Mouse (Mus musculus): ENCODE data around the gene Fam76b. TPM values are rescaled to one million over a fixed set of nuclear protein-coding genes. Genes with fewer than 3 reads are reported as not detected.

Fam76b gene
- polyA plus RNA-seq, 1 experiment from 2014 or later: 9.7 TPM

GRCm38 (mm10) chr9:13826391-13826805, 1.1 kb upstream of the Fam76b start:
- Histone ChIP-seq H3K36me3 (replicated peaks) (peaks cover 30% of the 10 kb centered on the region), H3K4me3 (replicated peaks) (peak overlapping the region; percentile 86), H3K4me2 (peak overlapping the region; percentile 77), H3K27ac (replicated peaks) (peak overlapping the region; percentile 98), H3K9me3 (replicated peaks) (no peaks in the 10 kb centered on the region), H3K9ac (peak overlapping the region; percentile 91), H3K27me3 (no peaks in the 10 kb centered on the region), H3K4me1 (replicated peaks) (peaks cover 36% of the 10 kb centered on the region)
- WGBS (ENCODE audit: insufficient replicate concordance): under 1% methylated on average over 31 of the region's 31 CpGs
- peak; percentile 25 for ATAC-seq (ENCODE audit: insufficient read depth)

DNA sequence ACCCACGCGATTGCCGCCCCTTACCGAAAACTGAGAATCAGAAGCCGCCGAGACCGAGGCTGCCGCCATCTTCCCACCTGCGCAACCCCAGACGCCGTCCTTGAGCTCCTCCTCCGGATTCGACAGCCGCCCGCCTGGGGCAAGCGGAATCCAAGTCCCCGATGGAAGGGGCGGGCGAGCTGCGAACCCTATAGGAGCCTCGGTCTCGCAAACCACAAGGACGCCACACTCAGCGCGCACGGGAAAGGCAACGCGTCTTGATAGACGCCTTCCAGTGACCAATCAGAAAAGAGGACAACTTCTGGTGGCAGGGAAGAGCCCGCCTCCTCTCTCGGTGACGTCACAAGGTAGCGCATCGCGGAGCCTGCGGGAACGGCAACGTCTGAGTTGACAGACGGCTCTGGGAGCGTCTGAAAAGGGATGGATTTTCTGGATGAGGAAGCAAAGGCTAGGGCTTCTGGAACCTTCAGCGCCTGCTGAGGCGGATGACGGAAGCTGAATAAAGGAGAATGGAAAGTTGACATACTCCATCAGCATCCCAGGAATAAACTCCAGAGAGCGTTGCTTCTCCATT, 597 bp upstream of the Fam76b start, which contains the start of gene Cep57:
Gene Cep57 (minus strand): TSS at position 276 of the 574 bp plus-strand sequence.
- peaks cover 36% of the 10 kb centered on the region for H3K4me1 ChIP-seq (replicated peaks)
- ATAC-seq (ENCODE audit: insufficient read depth): peak; percentile 84

GRCm38 (mm10) chr9:13828087-13828441, 548 bp downstream of the Fam76b start:
- Histone ChIP-seq H3K27ac (replicated peaks) (peak overlapping the region; percentile 98), H3K27me3 (no peaks in the 10 kb centered on the region), H3K4me1 (replicated peaks) (peaks cover 30% of the 10 kb centered on the region), H3K9ac (peak overlapping the region; percentile 92), H3K36me3 (replicated peaks) (peaks cover 32% of the 10 kb centered on the region), H3K9me3 (replicated peaks) (no peaks in the 10 kb centered on the region), H3K4me2 (peak overlapping the region; percentile 81), H3K4me3 (replicated peaks) (peak overlapping the region; percentile 86)
- WGBS (ENCODE audit: insufficient replicate concordance): under 1% methylated on average over 23 of the region's 23 CpGs
- ATAC-seq (ENCODE audit: insufficient read depth): peak; percentile 27

More for the DNA sequence above, 597 bp upstream of the Fam76b start, which contains the start of gene Cep57:
- no peaks in the 10 kb centered on the region for H3K27me3 ChIP-seq
- H3K9ac ChIP-seq: peak within 1 kb of the TSS; percentile 92
- peak within 1 kb of the TSS; percentile 98 for H3K27ac ChIP-seq (replicated peaks)
- no peaks in the 10 kb centered on the region for H3K9me3 ChIP-seq (replicated peaks)
- peak within 1 kb of the TSS; percentile 81 for H3K4me2 ChIP-seq
- under 1% methylated on average over 44 of the region's 44 CpGs for WGBS (ENCODE audit: insufficient replicate concordance)
- peaks cover 31% of the 10 kb centered on the region for H3K36me3 ChIP-seq (replicated peaks)
- H3K4me3 ChIP-seq (replicated peaks): peak within 1 kb of the TSS; percentile 86

DNA sequence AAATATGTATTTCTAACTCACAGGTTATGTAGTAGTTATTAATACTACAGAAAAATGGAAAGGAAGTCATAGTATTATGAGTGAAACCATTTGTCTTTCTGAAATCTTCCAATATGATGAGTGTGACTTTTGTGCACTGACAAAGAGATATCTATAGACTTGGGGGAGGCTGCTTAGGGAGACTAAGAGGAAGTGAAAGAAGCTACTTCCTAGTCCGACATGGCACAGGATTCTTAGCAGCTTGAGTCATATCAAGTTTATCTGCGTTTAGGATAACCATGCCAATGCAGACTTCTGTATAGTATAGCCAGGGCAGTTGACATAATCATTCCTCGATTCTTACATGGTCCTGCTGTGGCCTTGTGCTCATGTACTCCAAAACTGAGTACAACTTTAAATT, 7.7 kb downstream of the Fam76b start:
- ATAC-seq (ENCODE audit: insufficient read depth): no peak
- no peaks in the 10 kb centered on the region for H3K9me3 ChIP-seq (replicated peaks)
- H3K27me3 ChIP-seq: no peaks in the 10 kb centered on the region
- no peak overlapping the region for H3K27ac ChIP-seq (replicated peaks)
- no peak overlapping the region for H3K9ac ChIP-seq
- WGBS (ENCODE audit: insufficient replicate concordance): 65% methylated on average over 3 of the region's 3 CpGs
- peaks cover 5% of the 10 kb centered on the region; the same call in 1 of the 2 replicates for H3K4me1 ChIP-seq (replicated peaks)
- H3K36me3 ChIP-seq (replicated peaks): peaks cover 88% of the 10 kb centered on the region
- H3K4me3 ChIP-seq (replicated peaks): no peak overlapping the region
- no peak overlapping the region for H3K4me2 ChIP-seq

DNA sequence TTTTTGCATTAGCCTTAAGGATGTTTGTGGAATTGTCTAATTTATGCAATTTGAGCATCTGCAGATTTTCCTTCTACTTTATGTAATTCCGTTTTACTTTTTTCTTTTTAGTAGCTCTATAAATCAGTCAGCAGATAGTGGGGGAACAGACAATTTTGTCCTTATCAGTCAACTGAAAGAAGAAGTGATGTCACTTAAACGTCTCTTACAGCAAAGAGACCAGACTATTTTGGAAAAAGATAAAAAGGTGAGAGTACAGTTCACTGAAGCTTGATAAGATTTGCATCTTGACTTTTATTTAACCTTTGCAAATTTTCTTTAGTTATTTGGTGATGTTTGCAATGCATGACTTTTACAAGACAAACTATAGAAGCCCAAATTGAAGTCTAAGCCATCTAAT, 9.2 kb downstream of the Fam76b start:
- peaks cover 90% of the 10 kb centered on the region for H3K36me3 ChIP-seq (replicated peaks)
- H3K9ac ChIP-seq: no peak overlapping the region
- no peak overlapping the region for H3K27ac ChIP-seq (replicated peaks)
- no peaks in the 10 kb centered on the region for H3K4me1 ChIP-seq (replicated peaks)
- H3K4me3 ChIP-seq (replicated peaks): no peak overlapping the region
- no peaks in the 10 kb centered on the region for H3K27me3 ChIP-seq
- WGBS (ENCODE audit: insufficient replicate concordance): 38% methylated on average over 2 of the region's 2 CpGs
- no peak overlapping the region for H3K4me2 ChIP-seq
- no peak for ATAC-seq (ENCODE audit: insufficient read depth)
- H3K9me3 ChIP-seq (replicated peaks): no peaks in the 10 kb centered on the region

GRCm38 (mm10) chr9:13847591-13847990, 20.1 kb downstream of the Fam76b start:
- peaks cover 28% of the 10 kb centered on the region for H3K36me3 ChIP-seq (replicated peaks)
- H3K4me1 ChIP-seq (replicated peaks): no peaks in the 10 kb centered on the region
- H3K4me3 ChIP-seq (replicated peaks): no peak overlapping the region
- H3K27ac ChIP-seq (replicated peaks): no peak overlapping the region
- H3K27me3 ChIP-seq: no peaks in the 10 kb centered on the region
- ATAC-seq (ENCODE audit: insufficient read depth): no peak
- H3K9me3 ChIP-seq (replicated peaks): no peaks in the 10 kb centered on the region
- H3K4me2 ChIP-seq: no peak overlapping the region
- H3K9ac ChIP-seq: no peak overlapping the region
- WGBS (ENCODE audit: insufficient replicate concordance): 72% methylated on average over 3 of the region's 3 CpGs

DNA sequence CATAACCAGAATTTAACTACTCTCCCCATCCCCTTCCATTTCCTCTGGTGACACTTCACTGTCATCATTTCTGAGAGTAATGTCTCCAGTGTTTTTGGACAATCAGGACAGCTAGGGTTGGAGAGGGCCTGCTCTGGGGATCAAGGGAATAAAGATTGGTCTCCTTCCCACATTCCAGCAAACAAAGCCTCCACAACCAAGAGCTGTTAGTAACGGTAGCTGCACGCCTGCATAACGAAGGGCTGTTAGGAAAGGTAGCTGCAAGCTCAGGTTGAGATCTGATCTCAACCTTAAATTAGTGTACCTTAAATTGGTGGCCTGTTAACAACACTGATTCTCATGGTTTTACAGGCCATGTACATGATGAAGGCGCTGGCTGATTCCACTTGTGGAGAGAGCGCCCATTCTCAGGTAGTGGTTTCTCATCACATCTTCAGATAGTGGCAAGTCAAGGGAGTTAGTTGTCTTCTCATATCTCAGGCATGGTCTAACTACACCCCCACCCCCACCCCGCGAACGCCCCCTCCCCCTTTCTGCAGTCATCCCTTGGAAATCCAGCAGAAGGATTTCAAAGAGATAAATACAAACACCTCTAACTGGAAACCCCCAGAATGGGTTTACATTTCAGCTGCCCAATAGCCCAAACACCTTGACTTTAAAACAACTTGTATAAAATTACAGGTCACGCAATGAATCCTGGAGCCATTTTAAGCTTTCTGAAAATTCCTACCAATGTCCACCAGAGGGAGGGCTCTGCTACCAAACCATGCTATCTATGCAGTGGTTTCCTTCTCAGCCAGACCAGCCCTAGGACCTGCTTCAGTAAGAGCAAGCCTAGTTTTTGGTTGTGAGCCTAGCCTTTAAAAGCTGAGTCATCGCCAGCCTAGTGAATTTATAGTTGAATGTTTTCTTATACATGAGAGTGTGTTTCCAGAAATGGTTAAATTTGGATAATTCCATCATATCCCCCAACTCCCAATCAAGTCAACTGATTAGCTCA, 21.3 kb downstream of the Fam76b start:
- no peak overlapping the region for H3K27ac ChIP-seq (replicated peaks)
- WGBS (ENCODE audit: insufficient replicate concordance): 71% methylated on average over 10 of the region's 10 CpGs
- H3K4me1 ChIP-seq (replicated peaks): no peaks in the 10 kb centered on the region
- no peak for ATAC-seq (ENCODE audit: insufficient read depth)
- no peak overlapping the region for H3K4me2 ChIP-seq
- H3K9me3 ChIP-seq (replicated peaks): no peaks in the 10 kb centered on the region
- H3K9ac ChIP-seq: no peak overlapping the region
- H3K4me3 ChIP-seq (replicated peaks): no peak overlapping the region
- H3K36me3 ChIP-seq (replicated peaks): peaks cover 21% of the 10 kb centered on the region
- no peaks in the 10 kb centered on the region for H3K27me3 ChIP-seq

DNA sequence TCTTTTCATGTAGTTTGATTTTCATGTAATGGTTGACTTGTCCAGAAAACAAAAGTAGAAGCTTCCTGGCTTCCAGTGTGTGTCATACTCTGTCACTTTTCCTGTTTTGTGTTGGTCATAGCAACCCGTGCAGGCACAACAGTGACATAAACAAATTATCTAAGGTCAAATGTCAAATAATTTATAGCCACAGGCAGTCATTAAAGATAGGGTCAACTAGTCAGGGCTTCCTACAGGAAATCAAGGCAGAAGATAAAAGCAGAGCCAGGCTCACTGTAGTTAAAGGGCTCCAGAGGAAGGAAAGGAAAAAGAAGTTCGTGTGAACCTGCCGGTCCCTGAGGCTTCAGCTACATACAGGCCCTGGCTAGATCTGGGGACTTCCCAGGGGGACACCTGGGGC, 26.4 kb downstream of the Fam76b start:
- Histone ChIP-seq H3K27ac (replicated peaks) (no peak overlapping the region), H3K27me3 (no peaks in the 10 kb centered on the region), H3K4me3 (replicated peaks) (no peak overlapping the region), H3K4me2 (no peak overlapping the region), H3K36me3 (replicated peaks) (no peaks in the 10 kb centered on the region), H3K4me1 (replicated peaks) (no peaks in the 10 kb centered on the region), H3K9ac (no peak overlapping the region), H3K9me3 (replicated peaks) (no peaks in the 10 kb centered on the region)
- ATAC-seq (ENCODE audit: insufficient read depth): no peak
- WGBS (ENCODE audit: insufficient replicate concordance): 35% methylated on average over 3 of the region's 3 CpGs

DNA sequence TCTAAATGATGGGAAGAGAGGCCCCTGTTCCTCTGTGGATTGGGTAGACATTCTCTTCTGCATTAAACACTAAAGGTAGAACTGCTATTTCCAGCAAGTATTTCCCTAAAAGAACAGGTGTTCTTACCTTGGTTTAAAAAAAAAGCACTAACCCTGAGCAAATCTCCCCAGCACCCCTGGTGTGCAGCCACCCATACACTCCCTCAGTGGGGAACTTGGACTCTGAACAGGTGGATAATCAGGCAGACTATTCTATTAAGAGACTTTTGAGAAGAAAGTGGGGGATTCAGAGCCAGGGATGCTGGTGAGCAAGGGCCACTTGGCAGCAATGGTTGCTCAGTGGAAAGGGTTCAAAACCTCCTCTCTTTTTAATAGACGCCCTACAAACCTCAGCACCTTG, 28.7 kb downstream of the Fam76b start:
- no peaks in the 10 kb centered on the region for H3K27me3 ChIP-seq
- no peak for ATAC-seq (ENCODE audit: insufficient read depth)
- no peak overlapping the region for H3K4me2 ChIP-seq
- no peaks in the 10 kb centered on the region for H3K4me1 ChIP-seq (replicated peaks)
- WGBS (ENCODE audit: insufficient replicate concordance): 50% methylated on average over 1 of the region's 1 CpGs
- no peaks in the 10 kb centered on the region for H3K36me3 ChIP-seq (replicated peaks)
- no peak overlapping the region for H3K9ac ChIP-seq
- no peak overlapping the region for H3K27ac ChIP-seq (replicated peaks)
- no peaks in the 10 kb centered on the region for H3K9me3 ChIP-seq (replicated peaks)
- no peak overlapping the region for H3K4me3 ChIP-seq (replicated peaks)

DNA sequence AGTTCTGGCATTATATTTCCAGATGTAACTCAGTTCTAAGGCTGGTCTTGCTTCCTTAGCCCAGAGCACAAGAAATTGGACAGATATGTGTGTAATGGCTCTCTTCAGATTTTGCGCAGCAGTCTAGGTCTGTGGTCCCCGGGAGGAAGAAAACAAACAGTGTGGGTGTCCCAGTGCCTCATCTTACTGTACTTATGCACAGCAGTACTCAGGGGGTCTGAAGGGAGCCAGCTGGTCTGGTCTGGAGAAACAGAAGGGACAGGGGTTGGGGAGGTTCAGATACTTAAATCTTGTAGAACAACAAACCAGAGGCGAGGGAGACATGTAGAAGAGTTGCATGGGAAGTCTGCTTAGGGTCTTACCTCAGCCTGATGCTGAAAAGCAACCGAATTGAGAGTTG, 29.3 kb downstream of the Fam76b start:
- no peaks in the 10 kb centered on the region for H3K4me1 ChIP-seq (replicated peaks)
- 61% methylated on average over 4 of the region's 4 CpGs for WGBS (ENCODE audit: insufficient replicate concordance)
- no peaks in the 10 kb centered on the region for H3K27me3 ChIP-seq
- no peaks in the 10 kb centered on the region for H3K36me3 ChIP-seq (replicated peaks)
- H3K9ac ChIP-seq: no peak overlapping the region
- no peaks in the 10 kb centered on the region for H3K9me3 ChIP-seq (replicated peaks)
- no peak overlapping the region for H3K4me3 ChIP-seq (replicated peaks)
- H3K27ac ChIP-seq (replicated peaks): no peak overlapping the region
- ATAC-seq (ENCODE audit: insufficient read depth): no peak
- H3K4me2 ChIP-seq: no peak overlapping the region

- no peaks in the 10 kb centered on the region for H3K36me3 ChIP-seq (replicated peaks)
- no peaks in the 10 kb centered on the region for H3K4me1 ChIP-seq (replicated peaks)
- ATAC-seq (ENCODE audit: insufficient read depth): no peak
- H3K27ac ChIP-seq (replicated peaks): no peak overlapping the region
- H3K9ac ChIP-seq: no peak overlapping the region
- 33% methylated on average over 2 of the region's 2 CpGs for whole genome bisulfite sequencing (ENCODE audit: insufficient replicate concordance)
- H3K27me3 ChIP-seq: no peaks in the 10 kb centered on the region
- H3K4me2 ChIP-seq: no peak overlapping the region
- no peak overlapping the region for H3K4me3 ChIP-seq (replicated peaks)
- no peaks in the 10 kb centered on the region for H3K9me3 ChIP-seq (replicated peaks)
Measured at GRCm38 (mm10) chr9:13867646-13868045, 40.1 kb downstream of the Fam76b start.

Data from liver, embryonic 15.5 days (tissue).